Mouse (Mus musculus): ENCODE data around the gene Olfr168.
"Not testable (repeated sequence)": the region's sequence is repeated elsewhere in the genome, so short reads cannot be mapped to it uniquely, and the experiment has no call there.

Olfr168 gene

DNA sequence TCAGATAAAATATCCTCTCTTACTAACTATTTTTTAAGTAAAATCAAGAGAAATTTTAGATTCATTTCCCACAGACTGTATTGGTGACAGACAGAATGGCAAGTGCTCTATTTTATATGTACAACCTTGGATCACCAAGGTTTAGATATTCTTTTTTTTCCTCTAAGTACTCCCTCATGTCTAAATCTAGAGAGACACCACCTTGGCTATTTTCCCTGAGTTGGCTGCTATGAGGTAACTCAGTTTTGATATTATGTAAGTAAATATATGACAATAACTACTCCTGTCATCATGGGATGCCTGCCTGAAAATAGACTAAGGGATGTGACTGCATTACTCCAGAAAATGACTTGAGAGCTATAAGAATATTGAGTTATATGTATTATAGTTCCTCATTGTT, at the start of gene Olfr168:
Olfr168 (minus strand) TSS at position 101 of the 400 bp plus-strand sequence.
- DNase-seq (ENCODE audit: low read depth in 1 of 2, low spot score in 2 of 2), result no peak

DNA sequence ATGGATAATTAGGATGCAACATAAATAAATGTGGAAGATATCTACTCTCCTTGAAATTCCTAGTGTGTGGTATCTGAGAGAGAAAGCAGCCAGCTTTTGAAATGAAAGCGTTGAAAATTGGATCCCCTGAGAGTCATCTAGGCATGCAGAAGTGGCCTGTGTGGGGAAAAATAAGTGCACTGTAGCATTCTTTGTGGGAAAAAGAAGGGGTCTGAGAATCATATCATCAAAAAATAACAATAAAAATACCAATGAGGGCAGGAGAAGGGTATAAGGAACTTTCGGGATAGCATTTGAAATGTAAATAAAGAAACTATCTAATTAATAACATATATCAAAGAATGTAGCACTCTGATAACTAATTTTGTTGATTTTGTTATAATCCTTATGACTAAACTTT, 36.4 kb upstream of the Olfr168 start, which contains the start of gene Olfr169:
Olfr169 (minus strand) TSS at position 101 of the 400 bp plus-strand sequence.
- not testable (repeated sequence) for DNase-seq (ENCODE audit: low read depth in 1 of 2, low spot score in 2 of 2)

DNA sequence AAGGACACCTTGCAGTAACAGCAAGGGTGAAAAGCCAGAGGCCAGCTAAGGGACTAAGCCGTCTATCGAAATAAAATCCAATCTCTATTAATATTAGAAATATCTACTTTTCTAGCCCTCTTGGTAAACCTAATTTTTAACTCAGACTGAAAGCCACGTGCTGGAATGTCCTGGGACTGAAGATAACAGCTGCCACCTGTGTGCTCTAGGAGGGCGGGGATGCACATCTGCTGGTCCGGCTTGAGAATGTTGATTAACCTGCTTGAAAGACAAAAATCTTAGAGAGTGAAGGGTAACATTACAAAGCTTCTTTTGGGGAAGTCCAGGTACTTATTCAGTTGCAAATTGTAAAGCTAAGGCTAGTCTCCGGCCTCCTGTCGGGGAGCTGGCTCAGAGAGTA, 18.1 kb upstream of the Olfr168 start:
- not testable (repeated sequence) for DNase-seq (ENCODE audit: low read depth in 1 of 2, low spot score in 2 of 2)

DNA sequence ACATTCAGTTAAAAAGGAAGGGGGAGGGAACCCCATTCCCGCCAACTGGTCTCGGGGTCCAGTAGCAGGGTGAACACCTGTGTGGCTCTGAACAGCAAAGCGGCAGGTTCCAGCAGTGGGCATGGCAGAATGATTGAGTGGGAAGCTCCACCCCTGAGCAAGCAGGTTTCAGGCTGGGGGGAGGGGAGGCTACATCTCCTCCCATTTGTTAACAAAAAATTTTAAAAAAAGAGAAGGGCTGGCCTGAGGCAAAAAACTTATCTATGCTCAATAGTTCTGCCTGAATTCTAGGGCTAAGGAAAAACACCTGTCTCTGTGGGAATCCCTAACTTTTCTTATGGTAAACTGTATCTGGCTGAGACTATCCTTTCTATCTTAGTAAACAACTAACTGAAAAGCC, 16.9 kb upstream of the Olfr168 start:
- DNase-seq (ENCODE audit: low read depth in 1 of 2, low spot score in 2 of 2), result not testable (repeated sequence)

DNA sequence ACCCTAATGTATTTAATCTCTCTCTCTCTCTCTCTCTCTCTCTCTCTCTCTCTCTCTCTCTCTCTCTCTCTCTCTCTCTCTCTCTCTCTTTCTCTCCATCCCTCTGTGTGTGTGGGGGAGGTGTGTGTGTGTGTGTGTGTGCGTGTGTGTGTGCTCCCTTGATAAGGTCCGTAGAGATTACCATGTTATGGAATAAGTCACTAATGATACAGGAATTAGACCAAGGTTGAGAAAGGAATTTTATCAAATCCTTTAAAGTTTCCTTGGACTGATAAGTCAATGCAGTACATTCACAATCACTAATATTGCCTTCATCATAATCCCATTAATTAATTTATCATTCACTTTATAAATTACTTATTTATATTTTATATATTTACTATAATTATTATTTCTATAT, 13.2 kb downstream of the Olfr168 start, which contains the start of gene Olfr167:
Olfr167 (minus strand) TSS at position 101 of the 400 bp plus-strand sequence.
- DNase-seq (ENCODE audit: low read depth in 1 of 2, low spot score in 2 of 2), result no peak

DNA sequence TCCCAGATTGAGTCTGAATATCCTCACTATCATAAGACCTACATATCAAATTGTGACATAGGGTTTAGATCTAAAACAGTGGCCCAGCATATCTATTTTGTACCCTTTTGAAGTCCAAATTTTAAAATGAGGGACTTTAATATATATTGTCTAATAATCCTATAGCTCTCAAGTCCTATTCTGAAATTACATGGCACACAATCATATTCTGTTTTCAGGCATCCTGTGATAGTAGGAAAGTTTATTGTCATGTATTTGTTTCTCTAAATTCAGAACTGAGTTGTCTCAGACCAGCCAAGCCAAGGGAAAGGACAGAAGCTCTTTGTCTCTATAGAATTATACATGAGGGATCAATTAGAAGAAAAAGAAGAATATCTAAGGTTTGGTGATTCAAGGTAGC, 52.0 kb downstream of the Olfr168 start, which contains the start of gene Olfr166:
Olfr166 (plus strand) TSS at position 301 of the 400 bp plus-strand sequence.
- DNase-seq (ENCODE audit: low read depth in 1 of 2, low spot score in 2 of 2), result no peak
